Mouse (Mus musculus): ENCODE results near the gene Wdr5. TPM values are rescaled to one million over a fixed set of nuclear protein-coding genes. Genes with fewer than 3 reads are reported as not detected.

Wdr5 gene
- total RNA-seq, 4 experiments from 2014 or later, result 25.6 to 27.1 (median 26.0) TPM

DNA sequence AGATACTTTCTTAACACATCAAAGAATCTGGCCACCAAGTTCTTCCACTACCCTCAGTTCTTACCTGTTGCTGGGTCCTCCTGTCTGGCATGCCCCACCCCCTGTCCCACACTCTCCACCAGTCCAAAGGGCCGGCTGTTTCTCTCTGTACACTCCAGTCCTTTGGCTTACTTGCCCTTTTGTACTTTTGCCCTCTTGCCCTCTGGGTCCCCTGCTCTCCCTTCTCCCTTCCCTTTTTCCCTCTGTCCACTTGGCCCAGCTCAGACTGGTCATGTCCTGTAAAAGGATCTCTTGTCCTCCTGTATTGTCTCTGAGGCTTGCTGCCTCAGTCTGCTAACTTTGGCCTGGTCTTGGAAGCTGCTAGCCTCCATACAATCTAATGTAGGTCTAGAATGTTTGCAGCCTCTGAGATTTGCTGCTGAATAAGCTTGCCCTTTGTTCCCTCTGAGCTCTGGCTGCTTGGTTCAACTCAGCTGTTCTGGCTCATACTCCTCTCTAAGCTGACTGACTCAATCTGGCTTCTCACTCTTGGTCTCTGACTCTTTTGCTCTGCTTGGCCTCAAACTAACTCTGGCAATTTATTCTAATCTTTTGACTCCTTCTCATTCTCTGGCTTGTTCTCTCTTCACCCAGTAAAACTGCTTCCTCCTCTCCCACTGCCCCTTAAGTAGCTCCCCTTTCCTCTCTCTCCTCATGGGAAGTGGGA, 33.9 kb downstream of the Wdr5 start:
- DNase-seq (ENCODE audit: low spot score in 2 of 2), result no peak

GRCm38 (mm10) chr2:27552620-27553287, 37.8 kb downstream of the Wdr5 start:
- peak in 1 of 2 experiments; percentile 75 for DNase-seq (ENCODE audit: low spot score in 2 of 2)

DNA sequence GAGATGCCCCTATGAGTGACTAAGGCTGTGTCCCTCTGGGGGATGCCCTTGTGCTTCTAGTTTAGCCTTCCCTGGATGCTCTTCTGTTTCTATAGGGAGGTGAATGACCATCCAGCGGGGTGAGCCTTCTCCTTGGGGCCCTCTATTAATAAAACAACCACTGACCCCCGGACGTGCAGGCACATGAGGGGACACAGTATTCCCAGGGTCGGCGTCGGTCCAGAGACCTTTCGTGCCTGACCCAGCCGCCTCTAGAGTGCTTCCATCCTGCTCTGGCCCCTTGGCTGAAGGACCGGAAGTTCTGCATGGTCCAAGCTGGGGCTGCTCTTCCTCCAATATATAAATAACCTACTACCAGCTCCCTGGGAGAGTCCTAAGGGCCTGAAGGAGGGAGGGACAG, 39.4 kb downstream of the Wdr5 start:
- no peak for DNase-seq (ENCODE audit: low spot score in 2 of 2)

DNA sequence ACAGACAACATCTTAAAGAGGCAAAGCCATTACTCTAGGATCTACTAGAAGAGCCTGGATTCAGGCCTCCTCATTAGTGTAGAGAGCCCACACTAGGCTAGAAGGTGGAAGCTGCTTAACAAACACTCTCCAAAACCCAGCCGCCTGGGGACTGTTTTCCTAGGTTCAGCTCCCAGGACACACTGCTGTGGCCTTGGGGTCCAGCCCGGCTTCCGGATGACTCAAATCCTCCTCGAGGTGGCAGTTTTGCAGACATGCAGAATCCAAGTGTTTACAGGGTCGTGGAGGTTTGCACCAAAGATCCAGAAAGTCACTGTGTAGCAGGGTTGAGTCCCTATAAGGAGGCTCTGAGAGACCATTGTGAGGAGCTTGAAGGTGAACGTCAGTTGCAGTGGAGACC, 42.0 kb downstream of the Wdr5 start:
- DNase-seq (ENCODE audit: low spot score in 2 of 2), result no peak

- no peak for DNase-seq (ENCODE audit: low spot score in 2 of 2)
Measured at GRCm38 (mm10) chr2:27560708-27561123, 45.8 kb downstream of the Wdr5 start.

DNA sequence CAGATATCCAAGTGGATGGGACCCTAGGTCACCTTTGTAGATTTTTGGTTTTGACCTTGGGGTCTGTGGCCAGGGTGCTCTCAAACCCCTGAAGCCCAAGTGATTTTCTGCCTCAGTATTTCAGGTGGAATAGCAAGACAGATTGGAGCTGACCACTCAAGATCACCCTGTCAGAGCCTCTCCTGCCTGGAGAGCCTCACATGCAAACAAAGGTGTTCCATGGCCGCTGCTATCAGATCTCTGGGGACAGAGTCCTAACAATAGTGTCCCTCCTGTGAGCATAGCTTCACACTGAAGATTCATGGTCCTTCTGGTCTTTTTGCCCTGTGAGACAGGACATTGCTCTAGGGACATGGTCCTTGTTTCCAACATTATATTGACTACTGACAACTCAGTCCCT, 46.2 kb downstream of the Wdr5 start:
- no peak for DNase-seq (ENCODE audit: low spot score in 2 of 2)

- no peak for DNase-seq (ENCODE audit: low spot score in 2 of 2)
Measured at GRCm38 (mm10) chr2:27561829-27562228, 46.9 kb downstream of the Wdr5 start.

DNA sequence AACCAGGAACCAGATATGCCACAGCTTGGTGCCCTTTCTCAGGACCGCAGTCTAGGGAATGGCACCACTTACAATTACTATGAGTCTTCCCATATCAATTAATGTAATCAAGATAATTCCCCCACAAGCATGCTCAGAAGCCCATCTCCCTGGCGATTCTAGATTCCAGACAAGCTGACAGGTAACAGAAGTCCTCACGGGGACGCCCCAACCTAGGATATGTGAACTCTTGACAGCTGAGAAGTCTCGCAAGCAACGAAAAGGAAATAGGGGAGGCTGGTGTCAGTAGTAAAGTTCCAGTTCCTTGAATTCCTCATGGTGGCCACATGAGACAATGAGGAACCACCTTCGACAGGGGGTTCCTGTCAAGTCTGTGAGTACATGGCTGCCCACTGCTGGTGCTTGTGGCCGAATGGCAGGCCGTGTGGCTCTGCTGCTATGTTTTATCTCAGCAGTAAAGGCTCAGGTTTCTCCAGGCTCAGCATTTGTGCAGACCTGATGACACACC, 48.7 kb downstream of the Wdr5 start:
- DNase-seq (ENCODE audit: low spot score in 2 of 2), result no peak

DNA sequence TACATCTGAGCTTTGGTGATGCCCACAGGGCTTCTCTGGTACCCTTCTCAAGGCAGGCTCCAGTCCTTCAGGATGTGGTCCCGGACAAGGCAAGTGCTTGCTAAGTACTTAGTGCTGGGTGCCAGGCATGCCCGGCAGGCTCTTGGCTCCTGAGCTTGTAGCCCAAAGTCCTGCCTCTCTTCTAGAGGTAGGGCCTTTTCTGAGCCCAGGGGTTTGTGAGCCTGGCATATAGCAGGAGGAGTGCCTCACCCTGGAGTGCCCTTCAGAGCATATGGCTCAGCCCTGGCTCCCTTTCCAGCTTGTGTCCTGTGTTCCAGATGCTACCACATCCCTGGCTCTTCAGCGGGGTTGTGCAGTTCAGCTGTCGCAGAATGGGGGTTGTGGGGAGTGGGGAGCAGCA, 49.7 kb downstream of the Wdr5 start:
- no peak for DNase-seq (ENCODE audit: low spot score in 2 of 2)

- no peak for DNase-seq (ENCODE audit: low spot score in 2 of 2)
Measured at GRCm38 (mm10) chr2:27565316-27566103, 50.6 kb downstream of the Wdr5 start.

DNA sequence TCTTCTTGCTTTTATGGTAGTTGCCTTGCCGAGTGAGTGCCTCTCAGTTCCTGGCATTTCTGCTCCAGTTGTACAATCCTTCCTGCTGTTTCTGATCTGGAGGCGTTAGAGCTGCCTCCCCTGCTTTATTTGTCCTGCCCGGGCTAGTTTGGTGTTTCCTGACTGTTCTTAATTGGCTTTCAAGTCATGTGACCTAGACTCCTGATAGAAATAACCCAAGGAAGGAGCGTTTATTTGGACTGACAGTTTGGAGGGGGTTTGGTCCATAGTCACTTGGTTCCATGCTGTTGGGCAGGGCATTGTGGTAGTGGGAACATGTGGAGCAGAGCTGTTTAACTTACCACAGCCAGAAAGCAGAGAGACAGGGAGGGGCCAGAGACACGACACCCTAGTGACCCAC, 55.9 kb downstream of the Wdr5 start:
- no peak for DNase-seq (ENCODE audit: low spot score in 2 of 2)

- no peak for DNase-seq (ENCODE audit: low spot score in 2 of 2)
Measured at GRCm38 (mm10) chr2:27572261-27572793, 57.4 kb downstream of the Wdr5 start.

DNA sequence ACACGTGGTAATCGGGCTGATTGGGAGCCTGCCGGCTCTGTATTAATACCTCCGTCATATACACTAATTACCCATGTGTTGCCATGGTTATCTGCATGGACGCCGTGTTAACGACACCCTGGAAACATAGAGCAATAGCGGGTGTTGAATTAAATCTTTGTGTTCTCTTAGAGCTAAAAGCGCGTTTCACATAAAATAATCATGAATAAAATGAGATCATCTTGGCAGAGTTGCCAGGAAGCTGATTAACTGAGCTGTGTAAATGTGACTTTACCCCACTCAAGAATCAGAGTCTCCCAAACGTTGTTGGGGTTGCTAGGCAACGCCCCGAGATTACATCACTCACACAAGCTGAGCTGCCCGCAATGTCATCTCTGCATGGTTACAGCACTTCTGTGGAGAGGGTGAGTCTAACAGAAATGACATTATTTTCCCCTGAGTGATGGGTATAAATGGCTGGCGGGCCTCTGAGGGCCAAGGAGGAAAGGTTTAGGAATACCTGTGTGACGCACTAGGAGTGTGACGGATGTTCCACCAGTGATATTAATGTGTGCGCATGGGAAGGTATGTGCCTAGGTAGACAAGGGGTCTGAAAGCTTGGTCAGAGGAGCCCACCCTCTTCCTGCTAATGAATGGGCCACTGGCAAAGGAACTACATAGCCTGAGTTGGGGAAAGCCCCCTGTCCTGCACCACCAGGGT, 58.1 kb downstream of the Wdr5 start:
- peak; percentile 51 to 87 for DNase-seq (ENCODE audit: low spot score in 2 of 2)

DNA sequence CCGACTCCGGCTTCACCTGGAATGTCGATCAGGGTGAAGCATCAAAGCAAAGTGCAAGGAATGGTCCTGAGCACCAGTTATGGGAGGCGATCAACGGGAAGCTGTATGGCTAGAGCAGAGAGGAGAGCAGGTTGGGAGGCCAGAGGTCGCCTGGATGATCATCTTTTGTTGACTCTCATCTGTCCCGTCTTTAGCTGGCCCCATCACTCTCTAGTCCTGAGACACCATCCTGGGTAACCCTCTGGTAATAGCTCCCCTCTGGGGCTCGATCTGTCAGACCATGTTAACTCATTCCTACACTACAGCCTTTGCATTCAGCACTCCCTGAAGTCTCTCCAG, 58.6 kb downstream of the Wdr5 start:
- no peak for DNase-seq (ENCODE audit: low spot score in 2 of 2)

DNA sequence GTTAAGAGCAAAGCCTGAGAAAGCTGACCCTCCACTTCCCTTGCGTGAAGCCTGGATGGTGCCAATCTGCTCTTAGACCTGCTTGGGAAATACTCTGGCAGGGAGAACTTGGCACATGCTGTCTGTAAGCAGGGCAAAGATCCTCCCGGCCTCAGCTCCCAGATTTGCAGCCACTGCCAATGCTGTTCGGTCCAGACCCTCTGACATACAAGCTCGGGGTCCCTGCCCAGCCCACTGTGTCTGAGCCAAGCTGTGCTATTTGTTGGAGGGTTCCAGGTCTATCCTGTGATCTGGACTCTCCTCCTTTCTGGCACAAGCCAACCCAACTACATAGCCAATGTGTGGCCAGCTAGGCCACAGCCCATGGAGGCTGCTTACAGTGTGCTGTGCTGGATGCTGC, 61.5 kb downstream of the Wdr5 start:
- DNase-seq (ENCODE audit: low spot score in 2 of 2), result no peak

GRCm38 (mm10) chr2:27578552-27578951, 63.6 kb downstream of the Wdr5 start:
- DNase-seq (ENCODE audit: low spot score in 2 of 2), result no peak

DNA sequence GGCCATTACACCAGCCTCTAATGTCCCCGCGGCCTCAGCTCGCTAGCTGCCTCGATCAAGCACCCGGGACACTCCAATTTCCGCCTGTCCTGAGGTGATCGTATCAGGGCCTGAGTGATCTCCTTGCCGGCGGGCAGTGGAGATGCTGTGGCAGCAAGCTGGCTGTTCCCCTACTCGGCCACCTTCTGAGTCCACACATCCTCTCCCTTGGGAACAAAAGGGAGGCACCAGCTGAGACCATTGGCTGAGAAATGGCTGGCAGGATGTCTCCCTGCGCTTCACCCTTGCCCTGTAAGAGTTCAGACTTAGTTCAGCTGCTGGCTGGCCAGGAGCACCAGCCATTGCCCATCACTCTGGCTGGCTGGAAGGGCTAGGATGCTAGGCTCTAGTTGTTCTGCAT, 67.2 kb downstream of the Wdr5 start:
- no peak for DNase-seq (ENCODE audit: low spot score in 2 of 2)

DNA sequence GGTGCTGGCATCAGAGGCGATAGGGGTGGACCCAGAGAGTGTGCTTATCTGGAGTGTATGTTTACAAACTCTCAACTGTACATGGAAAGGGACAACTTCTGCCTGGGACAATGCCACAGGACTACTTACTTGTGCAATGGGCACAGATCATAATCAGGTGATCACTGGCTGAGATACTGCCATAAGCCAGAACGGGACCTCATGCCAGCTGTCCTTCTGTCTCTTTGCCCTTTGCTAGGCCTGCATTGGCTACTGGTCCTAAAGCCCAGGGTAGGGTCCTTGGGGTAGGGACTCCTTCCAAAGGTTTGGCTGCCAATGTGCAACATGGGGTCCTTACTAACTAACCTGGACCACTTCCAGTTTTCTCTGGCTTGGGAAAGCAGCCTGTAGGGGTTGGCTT, 68.1 kb downstream of the Wdr5 start:
- no peak for DNase-seq (ENCODE audit: low spot score in 2 of 2)

GRCm38 (mm10) chr2:27584546-27584945, 69.6 kb downstream of the Wdr5 start:
- DNase-seq (ENCODE audit: low spot score in 2 of 2), result no peak
